Mouse (Mus musculus) Patski (cell line): ENCODE data around the gene Phtf1. TPM values are rescaled to one million over a fixed set of nuclear protein-coding genes. Genes with fewer than 3 reads are reported as not detected.

ENCODE experiments used
- ATAC-seq: fragments of 100-300 bp; one replicate; pipeline ENCODE4 v1.8.0; 2021
- CTCF ChIA-PET: fragments of 350-600 bp; sonication (Branson Sonifier 250); formaldehyde crosslinking; loops from one replicate; lab custom pipeline; 2022; ENCODE audit warnings: inconsistent platforms; lab: Charles Lee
- POLR2A ChIA-PET: fragments of 350-600 bp; sonication (Branson Sonifier 250); formaldehyde crosslinking; loops from one replicate; lab custom pipeline; 2022; ENCODE audit warnings: antibody characterized with exemption, inconsistent platforms; lab: Charles Lee
- DNase-seq: peaks from one replicate; pipeline ENCODE4 v3.0.0-alpha.2; 2011; ENCODE audit warnings: low read depth, low spot score
- H3K27me3 ChIP-seq: fragments of 371-371 bp; one replicate; pipeline ENCODE4 v1.5.1; 2021
- CTCF ChIP-seq: fragments of 100-300 bp; IDR thresholded peaks from one replicate; pipeline ENCODE4 v1.5.1; 2021
- in situ Hi-C: fragments of 300-500 bp; cut with MboI; formaldehyde crosslinking; loops from 3 replicates; pipeline ENCODE4 v1.11.1; 2018; ENCODE audit warnings: low pct_unique_long_range_greater_than_20kb, mixed read lengths
- polyA plus RNA-seq: library from polyadenylated mRNA; unstranded; gene quantifications from one replicate; pipeline ENCODE4 v1.2.3, GENCODE M21; 2021

Gene Phtf1
- 75.0 TPM for polyA plus RNA-seq

- DNase-seq (peak; percentile 64), ATAC-seq (peak; percentile 97)
- in situ Hi-C loops = no loop called here
- TF ChIP-seq CTCF = no peak
- no peaks in the 10 kb centered on the region for H3K27me3 ChIP-seq
- CTCF ChIA-PET = interaction anchor here (1.1 to 2.0 kb wide), 4 partner anchors 9 to 43 kb away, joined by 3 to 6 read pairs (median 4); no protein-coding TSS in a partner anchor
- POLR2A ChIA-PET = interaction anchor here (0.6 to 1.5 kb wide), 5 partner anchors 9 to 551 kb away, joined by 3 to 7 read pairs (median 3); no protein-coding TSS in a partner anchor
Measured at GRCm38 (mm10) chr3:103967861-103968691, at the start of gene Phtf1. Phtf1 (plus strand) TSS chr3:103968110.

- no peaks in the 10 kb centered on the region for H3K27me3 ChIP-seq
- ChIA-PET CTCF (interaction anchor here (1.7 kb wide), 1 partner anchor 14 kb away, joined by 4 read pairs; no protein-coding TSS in a partner anchor), POLR2A (interaction anchor here (0.6 kb wide), 1 partner anchor 238 kb away, joined by 5 read pairs; no protein-coding TSS in a partner anchor)
- in situ Hi-C loops = no loop called here
- ATAC-seq (no peak), DNase-seq (no peak)
- no peak for TF ChIP-seq CTCF
Measured at GRCm38 (mm10) chr3:103920094-103920493, 47.8 kb upstream of the Phtf1 start.

- TF ChIP-seq CTCF = no peak
- ChIA-PET CTCF (interaction anchor here (1.0 to 1.6 kb wide), 3 partner anchors 9 to 42 kb away, joined by 3 to 4 read pairs (median 4); partner anchors contain the start of gene Phtf1), POLR2A (no interaction called here)
- ATAC-seq (no peak), DNase-seq (no peak)
- no peaks in the 10 kb centered on the region for H3K27me3 ChIP-seq
- in situ Hi-C loops = no loop called here
Measured at GRCm38 (mm10) chr3:103925302-103925701, 42.6 kb upstream of the Phtf1 start.

GRCm38 (mm10) chr3:103927511-103927910 lies 40.4 kb upstream of the Phtf1 start:
- ChIA-PET POLR2A (no interaction called here), CTCF (interaction anchor here (1.5 kb wide), 1 partner anchor 11 kb away, joined by 5 read pairs; no protein-coding TSS in a partner anchor)
- H3K27me3 ChIP-seq = no peaks in the 10 kb centered on the region
- in situ Hi-C loops = no loop called here
- no peak for TF ChIP-seq CTCF
- DNase-seq = no peak
- ATAC-seq = no peak

GRCm38 (mm10) chr3:103944794-103945562 lies 22.9 kb upstream of the Phtf1 start:
- no peaks in the 10 kb centered on the region for H3K27me3 ChIP-seq
- ChIA-PET POLR2A (interaction anchor here (0.7 to 1.2 kb wide), 2 partner anchors 10 to 14 kb away, joined by 3 to 5 read pairs; no protein-coding TSS in a partner anchor), CTCF (interaction anchor here (0.7 to 1.9 kb wide), 5 partner anchors 9 to 23 kb away, joined by 3 to 5 read pairs (median 4); partner anchors contain the start of gene Phtf1)
- DNase-seq (no peak), ATAC-seq (no peak)
- in situ Hi-C loops = no loop called here
- TF ChIP-seq CTCF = no peak

GRCm38 (mm10) chr3:103948666-103949065 lies 19.2 kb upstream of the Phtf1 start:
- CTCF ChIA-PET = no interaction called here
- ATAC-seq = no peak
- no peaks in the 10 kb centered on the region for H3K27me3 ChIP-seq
- DNase-seq = no peak
- in situ Hi-C loops = no loop called here
- no peak for TF ChIP-seq CTCF
- POLR2A ChIA-PET = no interaction called here

- TF ChIP-seq CTCF = no peak
- ChIA-PET POLR2A (no interaction called here), CTCF (no interaction called here)
- DNase-seq (no peak), ATAC-seq (no peak)
- H3K27me3 ChIP-seq = no peaks in the 10 kb centered on the region
- in situ Hi-C loops = no loop called here
Measured at GRCm38 (mm10) chr3:103960622-103961021, 7.3 kb upstream of the Phtf1 start.

GRCm38 (mm10) chr3:103967231-103967630 lies 679 bp upstream of the Phtf1 start:
- in situ Hi-C loops = no loop called here
- DNase-seq (no peak), ATAC-seq (no peak)
- ChIA-PET CTCF (interaction anchor here (1.1 to 2.0 kb wide), 4 partner anchors 10 to 42 kb away, joined by 3 to 5 read pairs (median 4); no protein-coding TSS in a partner anchor), POLR2A (interaction anchor here (1.1 to 1.5 kb wide), 4 partner anchors 8 to 53 kb away, joined by 3 to 5 read pairs (median 4); partner anchors contain the start of gene Rsbn1)
- H3K27me3 ChIP-seq = no peaks in the 10 kb centered on the region
- TF ChIP-seq CTCF = no peak

- CTCF ChIA-PET = interaction anchor here (1.4 to 2.0 kb wide), 2 partner anchors 8 to 19 kb away, joined by 4 to 6 read pairs; no protein-coding TSS in a partner anchor
- TF ChIP-seq CTCF = no peak
- H3K27me3 ChIP-seq = no peaks in the 10 kb centered on the region
- peak; percentile 34 for ATAC-seq
- in situ Hi-C loops = no loop called here
- POLR2A ChIA-PET = interaction anchor here (0.7 to 1.5 kb wide), 4 partner anchors 14 to 550 kb away, joined by 3 to 7 read pairs (median 3); no protein-coding TSS in a partner anchor
- DNase-seq = no peak
Measured at GRCm38 (mm10) chr3:103968701-103969100, 791 bp downstream of the Phtf1 start.

- ATAC-seq = no peak
- in situ Hi-C loops = no loop called here
Measured at GRCm38 (mm10) chr3:103971157-103971556, 3.2 kb downstream of the Phtf1 start.

More at GRCm38 (mm10) chr3:103971157-103971556, 3.2 kb downstream of the Phtf1 start:
- ChIA-PET CTCF (interaction anchor here (0.8 to 0.9 kb wide), 3 partner anchors 9 to 35 kb away, joined by 3 read pairs; no protein-coding TSS in a partner anchor), POLR2A (no interaction called here)
- no peaks in the 10 kb centered on the region for H3K27me3 ChIP-seq
- TF ChIP-seq CTCF = no peak
- no peak for DNase-seq
